ENCODE assay signal across 10 mouse cellular contexts in the genomic region with DNA sequence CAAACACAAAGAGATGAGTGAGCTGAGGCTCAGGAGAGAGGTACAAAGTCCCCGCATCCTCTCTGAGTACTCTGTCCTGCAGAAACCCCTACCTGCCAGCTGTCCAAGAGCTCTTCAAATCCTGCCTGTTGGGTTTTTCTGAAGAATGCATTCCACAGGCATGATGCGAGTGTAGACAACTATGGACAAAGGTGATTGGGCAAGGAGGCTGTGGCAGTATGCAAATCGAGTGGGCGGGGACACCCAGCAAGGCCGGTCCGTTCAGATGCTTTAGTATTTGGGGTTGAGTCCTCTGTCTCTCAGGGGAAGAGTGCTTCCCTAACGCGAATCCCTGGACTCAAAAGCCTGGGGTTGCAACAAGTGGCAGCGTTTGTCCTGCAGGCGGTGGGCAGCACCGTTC. TPM values are rescaled to one million over a fixed set of nuclear protein-coding genes. Genes with fewer than 3 reads are reported as not detected.
A peak's percentile ranks its signal among the peaks of the same experiment; 100 is the strongest.
DNase-seq lines count a peak whose midpoint lies in the region; ATAC-seq lines count a peak whose summit lies in the region.
"Had no signal": no experiment of that assay in that cellular context is flagged by ENCODE, and none has a peak within 500 bp of the region (broad histone marks: within the 10 kb centered on the region; RNA-seq: fewer than 3 reads in every experiment).

No protein-coding gene starts in this region.

- no peak for ATAC-seq in hindbrain, embryonic 11.5 days (ENCODE audit: low FRiP score)
- no peak for ATAC-seq in hindbrain, embryonic 12.5 days (ENCODE audit: low FRiP score)
- peak; percentile 71 for ATAC-seq in kidney, embryonic 16.5 days (ENCODE audit: low FRiP score, low TSS enrichment)

- 0 out of 2 replicates have a peak, but pooled peaks cover 2% of the 10 kb centered on the region for H3K4me1 ChIP-seq in hindbrain, embryonic 11.5 days (replicated peaks; ENCODE audit: control insufficient read depth, insufficient read depth, low read length)
- H3K4me1 ChIP-seq in hindbrain, embryonic 12.5 days: peaks cover 10% of the 10 kb centered on the region
- peaks cover 13% of the 10 kb centered on the region for H3K4me1 ChIP-seq in kidney, embryonic 16.5 days (ENCODE audit: insufficient read depth, low read length)

- DNase-seq in hindbrain, embryonic 11.5 days (ENCODE audit: low spot score): peak; percentile 33
- DNase-seq in embryo, embryonic 10 days (ENCODE audit: low spot score): peak; percentile 72
- DNase-seq in lung, postnatal 4 days: peak; percentile 67 to 80
- no peak for DNase-seq in gastrocnemius, adult 18-20 months (ENCODE audit: low spot score)
- DNase-seq in adrenal gland, postnatal 4 days (ENCODE audit: low spot score in 2 of 2): no peak
- no peak for DNase-seq in spleen, adult 18-20 months

- H3K9ac ChIP-seq in hindbrain, embryonic 11.5 days (ENCODE audit: low read depth, low read length): no peak overlapping the region
- H3K9ac ChIP-seq in hindbrain, embryonic 12.5 days: no peak overlapping the region
- H3K9ac ChIP-seq in kidney, embryonic 16.5 days (replicated peaks; ENCODE audit: low read length): no peak overlapping the region

- H3K36me3 ChIP-seq in hindbrain, embryonic 11.5 days (ENCODE audit: control insufficient read depth, insufficient read depth, low read length): no peaks in the 10 kb centered on the region
- H3K36me3 ChIP-seq in hindbrain, embryonic 12.5 days: no peaks in the 10 kb centered on the region
- no peaks in the 10 kb centered on the region for H3K36me3 ChIP-seq in kidney, embryonic 16.5 days (ENCODE audit: insufficient read depth, low read length)

- H3K9me3 ChIP-seq in hindbrain, embryonic 11.5 days (ENCODE audit: control insufficient read depth, low read length): no peaks in the 10 kb centered on the region
- no peaks in the 10 kb centered on the region for H3K9me3 ChIP-seq in hindbrain, embryonic 12.5 days (replicated peaks)
- H3K9me3 ChIP-seq in kidney, embryonic 16.5 days (ENCODE audit: low read length): no peaks in the 10 kb centered on the region

- 10% methylated on average over 11 of the region's 11 CpGs for WGBS in hindbrain, embryonic 11.5 days
- WGBS in hindbrain, embryonic 12.5 days: 11% methylated on average over 11 of the region's 11 CpGs
- WGBS in kidney, embryonic 16.5 days: 13% methylated on average over 11 of the region's 11 CpGs

- H3K4me2 ChIP-seq in hindbrain, embryonic 11.5 days (replicated peaks; ENCODE audit: low read depth, low read length): no peak overlapping the region
- H3K4me2 ChIP-seq in hindbrain, embryonic 12.5 days (replicated peaks): no peak overlapping the region
- H3K4me2 ChIP-seq in kidney, embryonic 16.5 days (replicated peaks; ENCODE audit: low read depth, low read length): peak overlapping the region; percentile 42

- peaks cover 38% of the 10 kb centered on the region for H3K27me3 ChIP-seq in hindbrain, embryonic 11.5 days (ENCODE audit: control insufficient read depth, insufficient read depth, low read length)
- H3K27me3 ChIP-seq in hindbrain, embryonic 12.5 days: peaks cover 69% of the 10 kb centered on the region
- no peaks in the 10 kb centered on the region for H3K27me3 ChIP-seq in kidney, embryonic 16.5 days (ENCODE audit: insufficient read depth, low read length)

- H3K4me3 ChIP-seq in hindbrain, embryonic 11.5 days (ENCODE audit: low read depth, low read length): no peak overlapping the region
- H3K4me3 ChIP-seq in hindbrain, embryonic 12.5 days: no peak overlapping the region
- no peak overlapping the region for H3K4me3 ChIP-seq in kidney, embryonic 16.5 days (ENCODE audit: low read length)

- no peak overlapping the region for H3K27ac ChIP-seq in hindbrain, embryonic 11.5 days (ENCODE audit: low read depth, low read length)
- no peak overlapping the region for H3K27ac ChIP-seq in hindbrain, embryonic 12.5 days
- H3K27ac ChIP-seq in kidney, embryonic 16.5 days (ENCODE audit: low read length): no peak overlapping the region

RNA-seq across cellular contexts. Expression of a gene that starts 18.5 kb away (rescaled TPM):
- 13.5 and 15.8 TPM in 2 replicates for polyA plus RNA-seq in hindbrain, embryonic 11.5 days (2014; fragmentation: Nextera tagmentation; extraction: Ambion mirVana)
- 24.2 and 28.1 TPM in 2 replicates for polyA plus RNA-seq in hindbrain, embryonic 12.5 days (2016; fragmentation: Nextera tagmentation; extraction: Ambion mirVana)
- 25.7 and 25.9 TPM in 2 replicates for polyA plus RNA-seq in kidney, embryonic 16.5 days (2015; fragmentation: Nextera tagmentation; extraction: Ambion mirVana)
- total RNA-seq in gastrocnemius, adult 18-20 months (2021): 10 to 100 TPM in 1 of 2 experiments, 1 to 10 TPM in 1; 8.4 to 10.3 TPM
- total RNA-seq in adrenal gland, postnatal 4 days (2021): 10 to 100 TPM; 60.4 to 65.7 TPM

RNA-seq across cellular contexts. Expression of a gene that starts 20.5 kb away (rescaled TPM):
- polyA plus RNA-seq in hindbrain, embryonic 11.5 days (2014; fragmentation: Nextera tagmentation; extraction: Ambion mirVana): 0.06 and 0.25 TPM in 2 replicates
- polyA plus RNA-seq in hindbrain, embryonic 12.5 days (2016; fragmentation: Nextera tagmentation; extraction: Ambion mirVana): 0.78 and 0.84 TPM in 2 replicates
- 0.17 and 0.23 TPM in 2 replicates for polyA plus RNA-seq in kidney, embryonic 16.5 days (2015; fragmentation: Nextera tagmentation; extraction: Ambion mirVana)
- under 1 TPM; 0.07 TPM for total RNA-seq in gastrocnemius, adult 18-20 months (2021)
- total RNA-seq in adrenal gland, postnatal 4 days (2021): 1 to 10 TPM; 1.7 to 2.2 TPM
- total RNA-seq: liver, adult 2 months had no signal
- polyA plus RNA-seq: liver, adult 2 months had no signal

RNA-seq across cellular contexts. Expression of a gene that starts 20.6 kb away (rescaled TPM):
- not detected in 2 replicates for polyA plus RNA-seq in hindbrain, embryonic 11.5 days (2014; fragmentation: Nextera tagmentation; extraction: Ambion mirVana)
- polyA plus RNA-seq in hindbrain, embryonic 12.5 days (2016; fragmentation: Nextera tagmentation; extraction: Ambion mirVana): not detected in 2 replicates
- not detected in 2 replicates for polyA plus RNA-seq in kidney, embryonic 16.5 days (2015; fragmentation: Nextera tagmentation; extraction: Ambion mirVana)
- not detected for total RNA-seq in gastrocnemius, adult 18-20 months (2021)
- total RNA-seq in adrenal gland, postnatal 4 days (2021): not detected
- total RNA-seq: liver, adult 2 months had no signal
- polyA plus RNA-seq: liver, adult 2 months had no signal

RNA-seq across cellular contexts. Expression of a gene that starts 30.3 kb away (rescaled TPM):
- not detected in 2 replicates for polyA plus RNA-seq in hindbrain, embryonic 11.5 days (2014; fragmentation: Nextera tagmentation; extraction: Ambion mirVana)
- polyA plus RNA-seq in hindbrain, embryonic 12.5 days (2016; fragmentation: Nextera tagmentation; extraction: Ambion mirVana): not detected in 2 replicates
- polyA plus RNA-seq in kidney, embryonic 16.5 days (2015; fragmentation: Nextera tagmentation; extraction: Ambion mirVana): not detected in 2 replicates
- total RNA-seq in gastrocnemius, adult 18-20 months (2021): not detected
- not detected for total RNA-seq in adrenal gland, postnatal 4 days (2021)
- total RNA-seq: liver, adult 2 months had no signal
- polyA plus RNA-seq: cortical plate, adult 2 months; liver, adult 2 months had no signal

RNA-seq across cellular contexts. Expression of a gene that starts 43.6 kb away (rescaled TPM):
- polyA plus RNA-seq in hindbrain, embryonic 11.5 days (2014; fragmentation: Nextera tagmentation; extraction: Ambion mirVana): 2.1 and 2.9 TPM in 2 replicates
- polyA plus RNA-seq in hindbrain, embryonic 12.5 days (2016; fragmentation: Nextera tagmentation; extraction: Ambion mirVana): 5.2 and 6.3 TPM in 2 replicates
- polyA plus RNA-seq in kidney, embryonic 16.5 days (2015; fragmentation: Nextera tagmentation; extraction: Ambion mirVana): 2.1 and 2.5 TPM in 2 replicates
- under 1 TPM; 0.71 to 0.73 TPM for total RNA-seq in gastrocnemius, adult 18-20 months (2021)
- total RNA-seq in adrenal gland, postnatal 4 days (2021): 1 to 10 TPM; 4.5 to 5.8 TPM

Comparison
In these comparisons a context has a peak if more than half of its experiments do, and no peak if none do; other contexts are left out.
1. DNase-seq: peak in hindbrain, embryonic 11.5 days (single experiment), embryo, embryonic 10 days (single experiment) and lung, postnatal 4 days (2 of 2); none in gastrocnemius, adult 18-20 months (single experiment), adrenal gland, postnatal 4 days (0 of 2) and spleen, adult 18-20 months (0 of 2).